Mouse (Mus musculus): Measurements from ENCODE around the gene Pm20d1. TPM values are rescaled to one million over a fixed set of nuclear protein-coding genes. Genes with fewer than 3 reads are reported as not detected.

Gene Pm20d1
- polyA plus RNA-seq, 2 experiments = 2.0 to 3.4 TPM

GRCm38 (mm10) chr1:131751181-131751890 is 45.8 kb upstream of the Pm20d1 start:
- Histone ChIP-seq H3K4me1 (replicated peaks; ENCODE audit: control insufficient read depth in 2 of 2, insufficient read depth in 2 of 2, low read length in 1 of 2) (peaks cover 2 to 11% of the 10 kb centered on the region in 2 experiments; a peak in 3 of 4 replicates), H3K36me3 (replicated peaks; ENCODE audit: control insufficient read depth, insufficient read depth, low read depth) (no peaks in the 10 kb centered on the region), H3K27ac (no peak overlapping the region), H3K9me3 (ENCODE audit: control insufficient read depth, low read length) (no peaks in the 10 kb centered on the region), H3K9ac (replicated peaks) (no peak overlapping the region), H3K4me2 (ENCODE audit: low read depth) (no peak overlapping the region), H3K4me3 (ENCODE audit: insufficient read depth in 1 of 2, low read depth in 2 of 2, low read length in 2 of 2) (no peak overlapping the region), H3K27me3 (ENCODE audit: control insufficient read depth, insufficient read depth, low read length) (no peaks in the 10 kb centered on the region)
- DNase-seq (ENCODE audit: low read depth in 3 of 3, low spot score in 3 of 3) = no peak
- TF ChIP-seq EP300 (IDR thresholded peaks at IDR 0.05; ENCODE audit: low read depth) = no peak
- TF ChIP-seq CTCF (IDR thresholded peaks at IDR 0.05; ENCODE audit: low read depth) = no peak
- no peak for ATAC-seq (ENCODE audit: insufficient read depth)
- 59% methylated on average over 3 of the region's 3 CpGs for WGBS (ENCODE audit: insufficient replicate concordance)

GRCm38 (mm10) chr1:131751891-131752311 is 45.3 kb upstream of the Pm20d1 start:
- Histone ChIP-seq H3K36me3 (replicated peaks; ENCODE audit: control insufficient read depth, insufficient read depth, low read depth) (no peaks in the 10 kb centered on the region), H3K27ac (no peak overlapping the region), H3K4me3 (ENCODE audit: insufficient read depth in 1 of 2, low read depth in 2 of 2, low read length in 2 of 2) (no peak overlapping the region), H3K9me3 (ENCODE audit: control insufficient read depth, low read length) (no peaks in the 10 kb centered on the region), H3K27me3 (ENCODE audit: control insufficient read depth, insufficient read depth, low read length) (no peaks in the 10 kb centered on the region), H3K9ac (replicated peaks) (no peak overlapping the region), H3K4me1 (replicated peaks; ENCODE audit: control insufficient read depth in 2 of 2, insufficient read depth in 2 of 2, low read length in 1 of 2) (peaks cover 2 to 11% of the 10 kb centered on the region in 2 experiments; a peak in 3 of 4 replicates), H3K4me2 (ENCODE audit: low read depth) (no peak overlapping the region)
- 44% methylated on average over 10 of the region's 10 CpGs for WGBS (ENCODE audit: insufficient replicate concordance)
- DNase-seq (ENCODE audit: low read depth in 3 of 3, low spot score in 3 of 3) = no peak
- no peak for TF ChIP-seq EP300 (IDR thresholded peaks at IDR 0.05; ENCODE audit: low read depth)
- TF ChIP-seq CTCF (IDR thresholded peaks at IDR 0.05; ENCODE audit: low read depth) = no peak
- no peak for ATAC-seq (ENCODE audit: insufficient read depth)

DNA sequence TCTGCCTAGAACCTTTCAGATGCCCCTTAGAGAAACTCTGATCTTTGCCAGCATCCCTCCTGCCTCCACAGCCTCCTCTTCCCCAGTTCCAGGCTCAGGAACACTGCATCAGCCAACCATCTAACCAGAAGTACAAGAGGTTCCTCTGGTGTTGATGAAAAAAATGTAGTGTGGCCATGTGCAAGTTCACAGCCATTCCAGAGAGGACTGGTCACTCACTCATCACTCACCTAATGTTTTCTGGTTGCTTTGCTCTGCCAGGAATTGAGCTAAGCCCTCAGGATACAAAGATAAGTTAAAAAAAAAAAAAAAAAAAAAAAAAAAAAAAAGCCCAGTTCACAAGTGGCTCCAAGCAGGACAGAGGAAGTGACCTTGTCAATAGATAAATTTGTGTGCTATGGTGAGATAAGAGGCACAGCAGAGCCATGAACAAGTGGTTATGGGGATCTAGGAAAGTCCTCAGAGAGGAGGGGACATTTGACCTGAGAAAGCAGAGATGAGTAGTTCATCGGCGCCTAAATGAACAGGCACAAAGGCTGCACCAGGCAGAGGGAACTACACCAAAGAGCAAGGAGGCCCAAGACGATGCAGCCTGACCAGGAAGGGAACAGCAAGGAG is 42.9 kb upstream of the Pm20d1 start:
- peaks cover 2 to 11% of the 10 kb centered on the region in 2 experiments; a peak in 3 of 4 replicates for H3K4me1 ChIP-seq (replicated peaks; ENCODE audit: control insufficient read depth in 2 of 2, insufficient read depth in 2 of 2, low read length in 1 of 2)
- no peaks in the 10 kb centered on the region for H3K27me3 ChIP-seq (ENCODE audit: control insufficient read depth, insufficient read depth, low read length)
- no peaks in the 10 kb centered on the region for H3K9me3 ChIP-seq (ENCODE audit: control insufficient read depth, low read length)
- H3K4me2 ChIP-seq (ENCODE audit: low read depth) = no peak overlapping the region
- H3K9ac ChIP-seq (replicated peaks) = no peak overlapping the region
- ATAC-seq (ENCODE audit: insufficient read depth) (no peak), DNase-seq (ENCODE audit: low read depth in 3 of 3, low spot score in 3 of 3) (peak in 1 of 3 experiments; percentile 7)
- TF ChIP-seq CTCF (IDR thresholded peaks at IDR 0.05; ENCODE audit: low read depth) (no peak), EP300 (IDR thresholded peaks at IDR 0.05; ENCODE audit: low read depth) (no peak)
- H3K27ac ChIP-seq = no peak overlapping the region
- no peak overlapping the region for H3K4me3 ChIP-seq (ENCODE audit: insufficient read depth in 1 of 2, low read depth in 2 of 2, low read length in 2 of 2)
- no peaks in the 10 kb centered on the region for H3K36me3 ChIP-seq (replicated peaks; ENCODE audit: control insufficient read depth, insufficient read depth, low read depth)
- 4% methylated on average over 3 of the region's 3 CpGs for WGBS (ENCODE audit: insufficient replicate concordance)

GRCm38 (mm10) chr1:131754916-131755315 is 42.3 kb upstream of the Pm20d1 start:
- Histone ChIP-seq H3K27ac (no peak overlapping the region), H3K4me3 (ENCODE audit: insufficient read depth in 1 of 2, low read depth in 2 of 2, low read length in 2 of 2) (no peak overlapping the region), H3K9me3 (ENCODE audit: control insufficient read depth, low read length) (no peaks in the 10 kb centered on the region), H3K9ac (replicated peaks) (no peak overlapping the region), H3K4me1 (replicated peaks; ENCODE audit: control insufficient read depth in 2 of 2, insufficient read depth in 2 of 2, low read length in 1 of 2) (peaks cover 2 to 11% of the 10 kb centered on the region in 2 experiments; a peak in 3 of 4 replicates), H3K4me2 (ENCODE audit: low read depth) (no peak overlapping the region), H3K27me3 (ENCODE audit: control insufficient read depth, insufficient read depth, low read length) (no peaks in the 10 kb centered on the region), H3K36me3 (replicated peaks; ENCODE audit: control insufficient read depth, insufficient read depth, low read depth) (no peaks in the 10 kb centered on the region)
- DNase-seq (ENCODE audit: low read depth in 3 of 3, low spot score in 3 of 3) (no peak), ATAC-seq (ENCODE audit: insufficient read depth) (no peak)
- 17% methylated on average over 4 of the region's 4 CpGs for WGBS (ENCODE audit: insufficient replicate concordance)
- TF ChIP-seq CTCF (IDR thresholded peaks at IDR 0.05; ENCODE audit: low read depth) (no peak), EP300 (IDR thresholded peaks at IDR 0.05; ENCODE audit: low read depth) (no peak)

- no peak overlapping the region for H3K9ac ChIP-seq (replicated peaks)
- no peak overlapping the region for H3K4me3 ChIP-seq (ENCODE audit: insufficient read depth in 1 of 2, low read depth in 2 of 2, low read length in 2 of 2)
- no peaks in the 10 kb centered on the region for H3K27me3 ChIP-seq (ENCODE audit: control insufficient read depth, insufficient read depth, low read length)
- H3K4me1 ChIP-seq (replicated peaks; ENCODE audit: control insufficient read depth in 2 of 2, insufficient read depth in 2 of 2, low read length in 1 of 2) = peaks cover 2 to 11% of the 10 kb centered on the region in 2 experiments; a peak in 3 of 4 replicates
- 74% methylated on average over 6 of the region's 6 CpGs for WGBS (ENCODE audit: insufficient replicate concordance)
- ATAC-seq (ENCODE audit: insufficient read depth) = no peak
- no peak overlapping the region for H3K4me2 ChIP-seq (ENCODE audit: low read depth)
- DNase-seq (ENCODE audit: low read depth in 3 of 3, low spot score in 3 of 3) = no peak
- H3K36me3 ChIP-seq (replicated peaks; ENCODE audit: control insufficient read depth, insufficient read depth, low read depth) = no peaks in the 10 kb centered on the region
- no peaks in the 10 kb centered on the region for H3K9me3 ChIP-seq (ENCODE audit: control insufficient read depth, low read length)
- no peak overlapping the region for H3K27ac ChIP-seq
- no peak for TF ChIP-seq EP300 (IDR thresholded peaks at IDR 0.05; ENCODE audit: low read depth)
- TF ChIP-seq CTCF (IDR thresholded peaks at IDR 0.05; ENCODE audit: low read depth) = no peak
Measured at GRCm38 (mm10) chr1:131757211-131757610, 40.0 kb upstream of the Pm20d1 start.
